8 mouse cellular contexts compared by ENCODE assay signal in genomic region chr1:78537494-78538010, GRCm38 (mm10). TPM values are rescaled to one million over a fixed set of nuclear protein-coding genes. Genes with fewer than 3 reads are reported as not detected.
DNase-seq lines count a peak whose midpoint lies in the region; ATAC-seq and TF ChIP-seq lines count a peak whose summit lies in the region.

No protein-coding gene starts in this region.

- TF ChIP-seq EP300 in lung, postnatal 0 days (IDR thresholded peaks at IDR 0.05) = no peak

- H3K4me1 ChIP-seq in hindbrain, embryonic 12.5 days = peaks cover 11% of the 10 kb centered on the region; the same call in 1 of the 2 replicates
- no peaks in the 10 kb centered on the region for H3K4me1 ChIP-seq in lung, postnatal 0 days (ENCODE audit: insufficient read depth, low read depth, low read length)

- peak; percentile 87 for ATAC-seq in hindbrain, embryonic 12.5 days (ENCODE audit: low FRiP score)
- peak; percentile 87 for ATAC-seq in lung, postnatal 0 days

- peak overlapping the region; percentile 72 for H3K4me2 ChIP-seq in hindbrain, embryonic 12.5 days (replicated peaks)
- peak overlapping the region; percentile 59 for H3K4me2 ChIP-seq in lung, postnatal 0 days (replicated peaks; ENCODE audit: low read depth, low read length)

- TF ChIP-seq CTCF in lung, postnatal 0 days (IDR thresholded peaks at IDR 0.05) = no peak

- DNase-seq in R1 (ENCODE audit: low read depth, low spot score) = peak; percentile 11
- DNase-seq in cerebellum, adult 9-11 months = peak; percentile 84
- DNase-seq in frontal cortex, postnatal 14 days (ENCODE audit: low spot score in 2 of 2) = peak; percentile 67 to 79
- DNase-seq in layer of hippocampus, postnatal 14 days (ENCODE audit: low spot score in 2 of 2) = peak; percentile 72 to 77
- DNase-seq in lung, postnatal 0 days (ENCODE audit: low spot score) = peak; percentile 76
- peak; percentile 64 for DNase-seq in retina, embryonic 14.5 days (ENCODE audit: low spot score)
- DNase-seq in thymus, postnatal 25 days = peak; percentile 81

- no peaks in the 10 kb centered on the region for H3K9me3 ChIP-seq in hindbrain, embryonic 12.5 days (replicated peaks)
- no peaks in the 10 kb centered on the region for H3K9me3 ChIP-seq in lung, postnatal 0 days (ENCODE audit: low read length)

- peak overlapping the region; percentile 52; the same call in 1 of the 2 replicates for H3K27ac ChIP-seq in hindbrain, embryonic 12.5 days
- no peak overlapping the region for H3K27ac ChIP-seq in lung, postnatal 0 days (ENCODE audit: low read length)

- H3K9ac ChIP-seq in hindbrain, embryonic 12.5 days = peak overlapping the region; percentile 53
- H3K9ac ChIP-seq in lung, postnatal 0 days (replicated peaks; ENCODE audit: low read depth) = 0 out of 2 replicates have a peak overlapping the region, but pooled peaks have one; percentile 17

- H3K36me3 ChIP-seq in hindbrain, embryonic 12.5 days = no peaks in the 10 kb centered on the region
- no peaks in the 10 kb centered on the region for H3K36me3 ChIP-seq in lung, postnatal 0 days (ENCODE audit: insufficient read depth, low read length)

- WGBS in hindbrain, embryonic 12.5 days = 15% methylated on average over 16 of the region's 16 CpGs
- 16% methylated on average over 16 of the region's 16 CpGs for WGBS in lung, postnatal 0 days

- H3K27me3 ChIP-seq in hindbrain, embryonic 12.5 days = no peaks in the 10 kb centered on the region
- no peaks in the 10 kb centered on the region for H3K27me3 ChIP-seq in lung, postnatal 0 days (replicated peaks; ENCODE audit: insufficient read depth, low read length)

- peak overlapping the region; percentile 35 for H3K4me3 ChIP-seq in hindbrain, embryonic 12.5 days
- peak overlapping the region; percentile 30 for H3K4me3 ChIP-seq in lung, postnatal 0 days (ENCODE audit: low read depth, low read length)

RNA-seq across cellular contexts. Expression of gene BC035947, which starts 25.6 kb away (rescaled TPM):
- polyA plus RNA-seq in hindbrain, embryonic 12.5 days (2016; fragmentation: Nextera tagmentation; extraction: Ambion mirVana) = 0.35 and 0.70 TPM in 2 replicates
- total RNA-seq in layer of hippocampus, postnatal 14 days (2021) = under 1 TPM; 0.14 to 0.17 TPM
- 0.17 TPM in 1 of 2 replicates, not detected in the other for polyA plus RNA-seq in lung, postnatal 0 days (2015; fragmentation: Nextera tagmentation; extraction: Ambion mirVana)

RNA-seq across cellular contexts. Expression of gene Mogat1, which starts 26.8 kb away (rescaled TPM):
- polyA plus RNA-seq in hindbrain, embryonic 12.5 days (2016; fragmentation: Nextera tagmentation; extraction: Ambion mirVana) = 0.48 TPM in 1 of 2 replicates, not detected in the other
- total RNA-seq in layer of hippocampus, postnatal 14 days (2021) = not detected
- polyA plus RNA-seq in lung, postnatal 0 days (2015; fragmentation: Nextera tagmentation; extraction: Ambion mirVana) = 0.88 and 1.2 TPM in 2 replicates

RNA-seq across cellular contexts. Expression of gene Farsb, which starts 48.9 kb away (rescaled TPM):
- polyA plus RNA-seq in hindbrain, embryonic 12.5 days (2016; fragmentation: Nextera tagmentation; extraction: Ambion mirVana) = 120 and 129 TPM in 2 replicates
- total RNA-seq in layer of hippocampus, postnatal 14 days (2021) = 10 to 100 TPM; 64.3 to 68.0 TPM
- 41.8 and 45.6 TPM in 2 replicates for polyA plus RNA-seq in lung, postnatal 0 days (2015; fragmentation: Nextera tagmentation; extraction: Ambion mirVana)

Comparison
In these comparisons a context has a peak if more than half of its experiments do, and no peak if none do; other contexts are left out.
1. DNase-seq: peak in every context shown above with its lines; median percentile 84 in cerebellum, adult 9-11 months; 81 in thymus, postnatal 25 days; 76 in lung, postnatal 0 days; 74 in layer of hippocampus, postnatal 14 days; 73 in frontal cortex, postnatal 14 days; 64 in retina, embryonic 14.5 days; 11 in R1.